Mouse (Mus musculus): ENCODE measurements around the gene Gm20388. TPM values are rescaled to one million over a fixed set of nuclear protein-coding genes. Genes with fewer than 3 reads are reported as not detected.

Gene Gm20388
- polyA plus RNA-seq, 1 experiment, result 28.1 TPM

- no peaks in the 10 kb centered on the region for H3K27me3 ChIP-seq (ENCODE audit: control insufficient read depth, insufficient read depth, low read length, poor library complexity, severe bottlenecking)
- no peak overlapping the region for H3K4me3 ChIP-seq (ENCODE audit: low read depth, low read length)
- no peaks in the 10 kb centered on the region for H3K36me3 ChIP-seq (ENCODE audit: control insufficient read depth, insufficient read depth, low read length, poor library complexity, severe bottlenecking)
- H3K27ac ChIP-seq (ENCODE audit: insufficient read depth, low read length), result no peak overlapping the region
- no peaks in the 10 kb centered on the region for H3K4me1 ChIP-seq (ENCODE audit: control insufficient read depth, insufficient read depth, low read length)
- no peaks in the 10 kb centered on the region for H3K9me3 ChIP-seq (replicated peaks; ENCODE audit: control insufficient read depth, insufficient read depth, low read length, poor library complexity, severe bottlenecking)
- TF ChIP-seq EP300 (IDR thresholded peaks at IDR 0.05; ENCODE audit: insufficient read depth, low read depth, low read length) (no peak), CTCF (IDR thresholded peaks at IDR 0.05; ENCODE audit: low read depth, low read length) (no peak), POLR2A (IDR thresholded peaks at IDR 0.05; ENCODE audit: insufficient read depth, low read length) (no peak)
- no peak overlapping the region for H3K9ac ChIP-seq (ENCODE audit: low read depth, poor library complexity, severe bottlenecking)
These were observed 1551.5 kb downstream of the Gm20388 start for GRCm38 (mm10) chr8:121462092-121462491.

DNA sequence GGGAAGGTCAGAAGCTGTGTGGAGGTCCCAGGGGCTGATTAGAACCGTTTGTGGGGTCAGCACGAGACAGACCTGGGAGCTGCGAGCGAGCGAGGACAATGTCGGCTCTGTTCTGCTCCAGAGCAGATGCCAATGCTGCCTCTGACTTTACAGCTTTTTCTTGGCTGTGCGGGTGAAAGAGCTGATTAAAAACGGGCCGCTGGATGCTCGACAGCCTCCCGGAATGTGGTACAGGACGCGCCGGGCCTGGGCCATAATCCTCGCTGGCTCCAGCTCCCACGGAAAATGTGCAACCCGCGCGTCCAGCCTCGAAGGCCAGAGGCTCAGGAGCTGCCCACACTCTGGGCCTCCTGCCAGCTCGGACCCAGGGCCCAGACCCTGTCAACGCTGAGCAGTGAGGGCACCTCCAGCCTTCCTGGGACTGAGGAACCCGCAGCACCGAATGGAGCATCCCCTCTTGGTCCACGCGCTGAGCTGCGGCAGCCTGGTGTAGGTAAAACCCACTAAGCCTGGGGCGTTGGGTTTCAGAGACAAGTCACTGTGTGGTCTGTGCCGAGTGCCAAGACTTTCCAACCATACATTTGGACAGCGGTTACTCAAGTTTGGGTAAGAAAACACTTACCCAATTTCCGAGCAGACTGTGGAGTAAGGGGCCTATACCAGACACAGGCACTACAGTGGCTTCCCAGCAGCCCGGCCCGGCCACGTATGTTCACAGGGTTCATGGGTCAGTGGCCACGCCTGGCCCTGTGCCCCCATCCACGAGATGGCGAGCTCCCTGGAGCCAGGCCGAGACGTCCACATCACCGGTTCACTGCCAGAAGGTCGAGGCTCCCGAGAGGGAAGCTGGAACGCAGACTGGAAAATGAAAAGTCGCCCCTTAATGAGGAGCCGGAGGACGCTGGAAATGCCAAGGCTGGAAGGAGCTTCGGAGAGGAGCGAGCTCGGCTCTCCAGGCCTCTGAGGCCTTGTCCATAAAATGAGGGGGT is 1557.7 kb downstream of the Gm20388 start:
- Histone ChIP-seq H3K27ac (ENCODE audit: insufficient read depth, low read length) (no peak overlapping the region), H3K9me3 (replicated peaks; ENCODE audit: control insufficient read depth, insufficient read depth, low read length, poor library complexity, severe bottlenecking) (no peaks in the 10 kb centered on the region), H3K27me3 (ENCODE audit: control insufficient read depth, insufficient read depth, low read length, poor library complexity, severe bottlenecking) (no peaks in the 10 kb centered on the region), H3K4me3 (ENCODE audit: low read depth, low read length) (no peak overlapping the region), H3K36me3 (ENCODE audit: control insufficient read depth, insufficient read depth, low read length, poor library complexity, severe bottlenecking) (no peaks in the 10 kb centered on the region), H3K9ac (ENCODE audit: low read depth, poor library complexity, severe bottlenecking) (no peak overlapping the region), H3K4me1 (ENCODE audit: control insufficient read depth, insufficient read depth, low read length) (no peaks in the 10 kb centered on the region)
- no peak for TF ChIP-seq POLR2A (IDR thresholded peaks at IDR 0.05; ENCODE audit: insufficient read depth, low read length)
- TF ChIP-seq EP300 (IDR thresholded peaks at IDR 0.05; ENCODE audit: insufficient read depth, low read depth, low read length), result no peak
- no peak for TF ChIP-seq CTCF (IDR thresholded peaks at IDR 0.05; ENCODE audit: low read depth, low read length)

DNA sequence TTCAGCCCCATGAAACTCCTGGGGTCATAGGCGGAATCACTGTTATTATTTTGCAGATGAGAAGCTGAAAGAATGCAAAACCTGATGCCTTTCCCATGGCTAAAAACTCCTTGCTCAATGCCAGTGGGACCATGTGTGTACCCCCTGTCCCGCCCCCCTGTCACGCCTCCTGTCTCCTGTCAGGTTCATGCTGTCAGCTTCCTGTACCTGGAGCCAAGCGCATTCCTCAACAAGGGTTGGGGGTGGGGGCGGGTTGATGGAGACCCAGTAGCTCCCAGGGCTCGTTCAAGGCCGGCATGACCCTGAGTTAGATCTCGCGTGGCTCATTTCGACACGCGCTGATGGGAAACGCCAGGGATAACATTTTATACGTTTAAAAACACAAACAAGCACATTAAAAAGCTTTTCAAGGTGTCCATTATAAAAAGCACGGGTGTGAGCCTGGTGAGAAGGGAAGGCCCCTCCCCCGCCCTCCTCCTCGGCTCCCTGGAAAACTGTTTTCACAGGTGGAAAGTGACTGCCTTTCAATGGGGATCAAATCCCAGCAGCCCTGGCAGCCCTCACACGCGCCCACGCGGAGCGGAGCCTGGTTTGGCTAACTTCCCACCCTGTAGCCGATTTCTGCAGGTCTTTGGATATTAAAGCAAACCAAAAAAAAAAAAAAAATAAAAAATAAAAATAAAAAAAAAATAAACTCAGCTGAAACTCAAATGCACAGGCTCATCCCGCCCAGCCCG is 1563.7 kb downstream of the Gm20388 start:
- no peaks in the 10 kb centered on the region for H3K4me1 ChIP-seq (ENCODE audit: control insufficient read depth, insufficient read depth, low read length)
- peaks cover 3% of the 10 kb centered on the region; the same call in 1 of the 2 replicates for H3K9me3 ChIP-seq (replicated peaks; ENCODE audit: control insufficient read depth, insufficient read depth, low read length, poor library complexity, severe bottlenecking)
- no peak overlapping the region for H3K9ac ChIP-seq (ENCODE audit: low read depth, poor library complexity, severe bottlenecking)
- TF ChIP-seq CTCF (IDR thresholded peaks at IDR 0.05; ENCODE audit: low read depth, low read length) (no peak), POLR2A (IDR thresholded peaks at IDR 0.05; ENCODE audit: insufficient read depth, low read length) (no peak), EP300 (IDR thresholded peaks at IDR 0.05; ENCODE audit: insufficient read depth, low read depth, low read length) (no peak)
- H3K27me3 ChIP-seq (ENCODE audit: control insufficient read depth, insufficient read depth, low read length, poor library complexity, severe bottlenecking), result no peaks in the 10 kb centered on the region
- H3K27ac ChIP-seq (ENCODE audit: insufficient read depth, low read length), result no peak overlapping the region
- H3K4me3 ChIP-seq (ENCODE audit: low read depth, low read length), result no peak overlapping the region
- no peaks in the 10 kb centered on the region for H3K36me3 ChIP-seq (ENCODE audit: control insufficient read depth, insufficient read depth, low read length, poor library complexity, severe bottlenecking)

- H3K9me3 ChIP-seq (replicated peaks; ENCODE audit: control insufficient read depth, insufficient read depth, low read length, poor library complexity, severe bottlenecking), result peaks cover 3% of the 10 kb centered on the region; the same call in 1 of the 2 replicates
- no peaks in the 10 kb centered on the region for H3K36me3 ChIP-seq (ENCODE audit: control insufficient read depth, insufficient read depth, low read length, poor library complexity, severe bottlenecking)
- no peak overlapping the region for H3K4me3 ChIP-seq (ENCODE audit: low read depth, low read length)
- no peaks in the 10 kb centered on the region for H3K27me3 ChIP-seq (ENCODE audit: control insufficient read depth, insufficient read depth, low read length, poor library complexity, severe bottlenecking)
- no peak overlapping the region for H3K9ac ChIP-seq (ENCODE audit: low read depth, poor library complexity, severe bottlenecking)
- TF ChIP-seq EP300 (IDR thresholded peaks at IDR 0.05; ENCODE audit: insufficient read depth, low read depth, low read length) (no peak), CTCF (IDR thresholded peaks at IDR 0.05; ENCODE audit: low read depth, low read length) (no peak), POLR2A (IDR thresholded peaks at IDR 0.05; ENCODE audit: insufficient read depth, low read length) (no peak)
- no peak overlapping the region for H3K27ac ChIP-seq (ENCODE audit: insufficient read depth, low read length)
- no peaks in the 10 kb centered on the region for H3K4me1 ChIP-seq (ENCODE audit: control insufficient read depth, insufficient read depth, low read length)
These were observed 1564.2 kb downstream of the Gm20388 start for GRCm38 (mm10) chr8:121474898-121475284.

DNA sequence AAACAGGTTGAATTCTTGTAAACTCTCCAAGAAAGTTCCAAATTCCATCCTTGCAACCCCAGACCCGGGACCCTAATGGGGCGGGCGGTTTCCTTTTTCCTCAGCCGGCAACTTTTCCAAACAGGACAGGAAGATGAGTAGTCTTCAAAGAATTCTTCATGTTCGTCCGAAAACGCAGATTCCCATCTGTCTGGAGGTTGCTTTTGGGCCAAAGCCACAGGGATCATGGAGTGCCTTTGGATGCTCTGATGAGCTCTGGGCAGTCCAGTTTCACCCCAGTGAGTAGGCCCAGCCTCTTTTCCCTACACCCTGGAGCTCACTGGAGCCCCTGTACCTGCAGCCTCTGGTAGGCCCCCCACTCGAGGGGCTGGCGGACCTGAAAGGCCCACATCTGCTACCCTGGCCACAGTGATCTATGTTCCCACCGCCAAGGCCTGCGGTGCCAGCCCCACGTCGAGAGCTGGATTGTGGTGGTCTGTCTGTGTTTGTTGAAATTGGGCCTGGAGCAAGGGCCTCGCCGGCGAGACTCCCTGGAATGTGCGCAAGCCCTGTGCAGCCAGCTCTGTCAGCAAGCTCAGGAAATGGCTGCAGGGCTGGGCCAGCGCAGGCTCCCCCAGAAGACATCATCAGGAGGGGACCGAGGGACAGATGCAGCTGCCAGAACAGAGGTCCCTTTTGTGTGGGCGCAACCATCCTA is 1567.4 kb downstream of the Gm20388 start:
- Histone ChIP-seq H3K4me3 (ENCODE audit: low read depth, low read length) (0 out of 2 replicates have a peak overlapping the region, but pooled peaks have one; percentile 27), H3K27me3 (ENCODE audit: control insufficient read depth, insufficient read depth, low read length, poor library complexity, severe bottlenecking) (no peaks in the 10 kb centered on the region), H3K9me3 (replicated peaks; ENCODE audit: control insufficient read depth, insufficient read depth, low read length, poor library complexity, severe bottlenecking) (peaks cover 3% of the 10 kb centered on the region; the same call in 1 of the 2 replicates), H3K36me3 (ENCODE audit: control insufficient read depth, insufficient read depth, low read length, poor library complexity, severe bottlenecking) (no peaks in the 10 kb centered on the region), H3K27ac (ENCODE audit: insufficient read depth, low read length) (no peak overlapping the region), H3K4me1 (ENCODE audit: control insufficient read depth, insufficient read depth, low read length) (no peaks in the 10 kb centered on the region), H3K9ac (ENCODE audit: low read depth, poor library complexity, severe bottlenecking) (peak overlapping the region; percentile 42; the same call in 1 of the 2 replicates)
- TF ChIP-seq EP300 (IDR thresholded peaks at IDR 0.05; ENCODE audit: insufficient read depth, low read depth, low read length) (no peak), POLR2A (IDR thresholded peaks at IDR 0.05; ENCODE audit: insufficient read depth, low read length) (no peak), CTCF (IDR thresholded peaks at IDR 0.05; ENCODE audit: low read depth, low read length) (no peak)

All from ES-Bruce4 (cell line).